In genomic region chr5:107437464-107438281, GRCm38 (mm10) we compare ENCODE assay signal across 8 mouse cellular contexts. TPM values are rescaled to one million over a fixed set of nuclear protein-coding genes. Genes with fewer than 3 reads are reported as not detected.
DNase-seq lines count a peak whose midpoint lies in the region; ATAC-seq and TF ChIP-seq lines count a peak whose summit lies in the region.

Gene Btbd8 (plus strand): TSS chr5:107437997.

- H3K9me3 ChIP-seq in embryonic facial prominence, embryonic 15.5 days (replicated peaks) = no peaks in the 10 kb centered on the region
- no peaks in the 10 kb centered on the region for H3K9me3 ChIP-seq in heart, embryonic 10.5 days
- H3K9me3 ChIP-seq in kidney, embryonic 15.5 days (replicated peaks) = no peaks in the 10 kb centered on the region

- H3K27ac ChIP-seq in bone marrow, adult 2 months (ENCODE audit: control insufficient read depth, insufficient read depth, low read depth, low read length, poor library complexity) = peak within 1 kb of the TSS; percentile 91
- H3K27ac ChIP-seq in embryonic facial prominence, embryonic 15.5 days (replicated peaks) = peak within 1 kb of the TSS; percentile 92
- H3K27ac ChIP-seq in heart, embryonic 10.5 days = peak within 1 kb of the TSS; percentile 98
- peak within 1 kb of the TSS; percentile 93 for H3K27ac ChIP-seq in kidney, embryonic 15.5 days

- peak; percentile 52; the same call in 1 of the 2 replicates for TF ChIP-seq POLR2A in bone marrow, adult 2 months (IDR thresholded peaks at IDR 0.05; ENCODE audit: borderline replicate concordance, control insufficient read depth, low read depth, low read length)

- peak within 1 kb of the TSS; percentile 72 for H3K4me3 ChIP-seq in bone marrow, adult 2 months (replicated peaks; ENCODE audit: control insufficient read depth, low read depth, low read length)
- peak within 1 kb of the TSS; percentile 96 for H3K4me3 ChIP-seq in embryonic facial prominence, embryonic 15.5 days (replicated peaks)
- H3K4me3 ChIP-seq in heart, embryonic 10.5 days = peak within 1 kb of the TSS; percentile 86
- H3K4me3 ChIP-seq in kidney, embryonic 15.5 days (replicated peaks) = peak within 1 kb of the TSS; percentile 84

- no peaks in the 10 kb centered on the region for H3K36me3 ChIP-seq in embryonic facial prominence, embryonic 15.5 days
- H3K36me3 ChIP-seq in heart, embryonic 10.5 days = no peaks in the 10 kb centered on the region
- no peaks in the 10 kb centered on the region for H3K36me3 ChIP-seq in kidney, embryonic 15.5 days

- TF ChIP-seq CTCF in bone marrow, adult 2 months (IDR thresholded peaks at IDR 0.05; ENCODE audit: control insufficient read depth, insufficient read depth, low read length) = no peak

- DNase-seq in 416B (ENCODE audit: low read depth) (peak; percentile 96), liver (peak; percentile 97)
- peak; percentile 98 for DNase-seq in heart, embryonic 10.5 days (ENCODE audit: low spot score)
- DNase-seq in spleen, postnatal 4 days (ENCODE audit: low spot score in 2 of 2) = peak; percentile 95 to 99

- peak within 1 kb of the TSS; percentile 61 for H3K4me2 ChIP-seq in embryonic facial prominence, embryonic 15.5 days (replicated peaks)
- H3K4me2 ChIP-seq in kidney, embryonic 15.5 days = peak within 1 kb of the TSS; percentile 64

- under 1% methylated on average over 51 of the region's 51 CpGs for WGBS in bone marrow, adult 2 months
- WGBS in embryonic facial prominence, embryonic 15.5 days = 0% methylated on average over 49 of the region's 51 CpGs
- under 1% methylated on average over 50 of the region's 51 CpGs for WGBS in heart, embryonic 10.5 days
- WGBS in kidney, embryonic 15.5 days = under 1% methylated on average over 51 of the region's 51 CpGs

- peaks cover 1% of the 10 kb centered on the region; the same call in 1 of the 2 replicates for H3K4me1 ChIP-seq in bone marrow, adult 2 months (ENCODE audit: control insufficient read depth, insufficient read depth, low read length)
- peaks cover 7% of the 10 kb centered on the region for H3K4me1 ChIP-seq in embryonic facial prominence, embryonic 15.5 days
- H3K4me1 ChIP-seq in heart, embryonic 10.5 days = peaks cover 5% of the 10 kb centered on the region
- peaks cover 13% of the 10 kb centered on the region for H3K4me1 ChIP-seq in kidney, embryonic 15.5 days

- H3K27me3 ChIP-seq in embryonic facial prominence, embryonic 15.5 days = no peaks in the 10 kb centered on the region; the same call in 1 of the 2 replicates
- H3K27me3 ChIP-seq in heart, embryonic 10.5 days (ENCODE audit: insufficient read depth, poor library complexity, severe bottlenecking) = no peaks in the 10 kb centered on the region
- H3K27me3 ChIP-seq in kidney, embryonic 15.5 days = no peaks in the 10 kb centered on the region

- peak; percentile 96 for ATAC-seq in embryonic facial prominence, embryonic 15.5 days (ENCODE audit: insufficient number of reproducible peaks, low FRiP score, low TSS enrichment, low read depth)
- peak; percentile 97 for ATAC-seq in kidney, embryonic 15.5 days (replicated peaks; ENCODE audit: low FRiP score)
- ATAC-seq in monocyte, adult 5-6 weeks (replicated peaks; ENCODE audit: insufficient number of reproducible peaks, low FRiP score, low TSS enrichment, poor library complexity, severe bottlenecking) = peak; percentile 88

- peak within 1 kb of the TSS; percentile 89 for H3K9ac ChIP-seq in embryonic facial prominence, embryonic 15.5 days
- H3K9ac ChIP-seq in kidney, embryonic 15.5 days = peak within 1 kb of the TSS; percentile 88

RNA-seq across cellular contexts. Expression of gene Btbd8, which starts in this region (rescaled TPM):
- polyA plus RNA-seq in bone marrow, adult 2 months (2011; ENCODE audit: insufficient read depth, insufficient read length, low replicate concordance, missing spikeins) = 2.9 and 3.5 TPM in 2 replicates
- 4.9 and 7.6 TPM in 2 replicates for polyA plus RNA-seq in embryonic facial prominence, embryonic 15.5 days (2015; fragmentation: Nextera tagmentation; extraction: Ambion mirVana)
- 3.2 and 3.4 TPM in 2 replicates for polyA plus RNA-seq in heart, embryonic 10.5 days (2016; fragmentation: Nextera tagmentation; extraction: Ambion mirVana)
- 4.1 and 4.8 TPM in 2 replicates for polyA plus RNA-seq in kidney, embryonic 15.5 days (2015; fragmentation: Nextera tagmentation; extraction: Ambion mirVana)
- 4.3 to 6.7 TPM (median 4.9 TPM) in 3 replicates for total RNA-seq in monocyte, adult 5-6 weeks (2017)

Comparison
In these comparisons a context has a peak if more than half of its experiments do, and no peak if none do; other contexts are left out.
1. Peak in every context shown above with its lines: DNase-seq, ATAC-seq, H3K4me3 ChIP-seq and H3K27ac ChIP-seq.